Mouse (Mus musculus) kidney, postnatal 10 days (tissue): ENCODE data around the gene Olfr212.
"Not testable (repeated sequence)": the region's sequence is repeated elsewhere in the genome, so short reads cannot be mapped to it uniquely, and the experiment has no call there.

ENCODE experiments used
- DNase-seq: peaks from one replicate; pipeline ENCODE4 v3.0.0; 2021; ENCODE audit warnings: mixed read lengths

Gene Olfr212

GRCm38 (mm10) chr6:116506302-116507003, at the start of gene Olfr212:
Gene Olfr212, plus strand, starts transcription at chr6:116506516.
- not testable (repeated sequence) for DNase-seq

GRCm38 (mm10) chr6:116458728-116459127, 47.6 kb upstream of the Olfr212 start:
- no peak for DNase-seq

DNA sequence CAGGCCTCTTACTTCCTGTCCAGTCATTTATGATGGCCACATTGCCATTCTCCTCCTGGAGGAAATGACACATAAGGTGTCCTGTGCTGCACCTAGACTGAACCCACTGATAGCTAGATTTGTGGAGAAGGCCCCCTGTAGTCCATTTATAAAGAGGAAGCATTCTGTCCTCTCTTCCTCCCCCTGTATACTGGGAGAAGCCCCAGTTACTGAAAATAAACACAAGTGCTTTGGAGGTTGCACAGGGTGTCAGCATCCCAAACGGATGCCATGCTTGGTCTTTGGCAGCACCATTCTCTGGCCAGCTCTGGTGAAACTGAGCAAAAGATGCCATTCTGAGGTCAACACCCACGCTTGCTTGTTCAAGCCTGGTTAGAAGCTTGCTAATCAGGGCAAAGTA, 47.1 kb upstream of the Olfr212 start:
- DNase-seq = no peak

- peak; percentile 40 for DNase-seq
Observed at GRCm38 (mm10) chr6:116460544-116461283, 45.6 kb upstream of the Olfr212 start, which contains the start of gene Alox5. Gene Alox5, minus strand, starts transcription at chr6:116461178.

GRCm38 (mm10) chr6:116468081-116468480, 38.2 kb upstream of the Olfr212 start:
- no peak for DNase-seq

DNA sequence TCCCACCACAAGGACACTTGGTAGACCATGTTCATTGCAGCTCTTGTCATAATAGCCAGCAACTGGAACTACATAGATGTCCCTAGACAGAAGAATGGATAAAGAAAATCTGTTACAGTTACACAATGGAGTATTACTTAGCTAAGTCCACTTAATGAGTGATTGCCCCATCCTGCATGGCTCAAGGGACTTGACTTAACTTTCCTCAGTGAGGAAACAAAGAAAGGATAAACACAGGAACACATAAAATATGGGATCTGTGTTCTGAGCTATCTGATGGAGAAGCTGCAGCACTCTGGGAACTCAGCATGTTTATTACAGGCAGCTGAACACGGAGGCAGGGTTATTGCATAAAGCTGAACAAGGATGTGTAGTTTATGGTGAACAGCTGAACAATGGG, 21.2 kb upstream of the Olfr212 start:
- no peak for DNase-seq

DNA sequence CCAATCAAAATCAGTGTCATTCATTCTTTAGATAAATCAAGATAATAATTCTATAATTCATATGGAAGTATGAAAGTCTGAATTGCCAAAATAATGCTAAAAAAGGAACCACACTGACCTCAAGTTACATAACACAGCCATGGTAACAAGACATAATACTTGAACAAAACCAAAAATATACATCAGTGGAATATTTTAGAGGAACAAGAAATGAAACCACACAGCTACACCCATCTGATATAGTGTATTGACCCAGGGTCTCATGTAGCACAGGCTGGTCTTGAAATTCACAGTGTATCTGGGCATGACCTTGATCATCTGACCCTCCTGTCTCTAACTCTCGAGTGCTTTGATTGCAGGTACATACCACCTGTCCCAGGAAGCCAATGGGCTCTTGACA, 19.5 kb upstream of the Olfr212 start:
- DNase-seq = no peak

- no peak for DNase-seq
Observed at GRCm38 (mm10) chr6:116488791-116489190, 17.5 kb upstream of the Olfr212 start, which contains the start of gene Olfr211. Gene Olfr211, plus strand, starts transcription at chr6:116489091.

- DNase-seq = no peak
Observed at GRCm38 (mm10) chr6:116493742-116494141, 12.6 kb upstream of the Olfr212 start.

- DNase-seq = no peak
Observed at GRCm38 (mm10) chr6:116495960-116496359, 10.4 kb upstream of the Olfr212 start.

DNA sequence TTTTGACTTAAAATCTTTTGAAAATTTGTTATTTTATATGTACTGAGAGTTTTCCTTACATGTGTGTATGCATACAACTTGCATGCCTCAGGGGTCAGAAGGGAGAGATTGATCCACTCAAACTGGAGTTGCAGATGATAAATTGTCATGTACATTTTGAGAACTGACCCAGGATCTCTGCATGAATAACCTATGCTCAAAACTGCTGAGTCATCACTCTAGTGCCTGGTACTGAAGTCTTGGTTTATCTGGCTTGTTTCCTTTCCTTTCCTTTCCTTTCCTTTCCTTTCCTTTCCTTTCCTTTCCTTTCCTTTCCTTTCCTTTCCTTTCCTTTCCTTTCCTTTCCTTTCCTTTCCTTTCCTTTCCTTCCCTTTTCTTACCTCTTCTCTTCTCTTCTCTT, 8.5 kb downstream of the Olfr212 start:
- no peak for DNase-seq

DNA sequence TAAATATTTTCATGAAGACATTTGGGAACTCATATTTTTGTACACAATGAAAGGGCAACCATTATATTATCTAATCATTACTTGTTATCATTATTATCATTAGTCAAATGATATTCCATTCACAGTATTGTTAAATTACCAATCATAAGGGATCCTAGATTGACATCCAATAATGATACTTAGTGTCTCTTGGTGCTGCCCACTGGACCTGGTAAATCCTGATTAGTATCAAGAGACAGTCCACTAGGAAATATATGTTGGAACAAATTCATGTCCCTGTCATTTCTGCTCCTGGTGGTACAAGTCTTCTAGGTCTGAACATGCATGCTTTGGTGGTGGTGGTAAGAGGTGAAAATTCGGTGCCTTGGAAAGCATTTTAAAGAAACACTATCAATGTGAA, 31.8 kb downstream of the Olfr212 start, which contains the start of gene Olfr213:
TSS of gene Olfr213 (plus strand) at position 301 of the 400 bp plus-strand sequence.
- DNase-seq = no peak

GRCm38 (mm10) chr6:116542500-116542899, 36.2 kb downstream of the Olfr212 start:
- no peak for DNase-seq

DNA sequence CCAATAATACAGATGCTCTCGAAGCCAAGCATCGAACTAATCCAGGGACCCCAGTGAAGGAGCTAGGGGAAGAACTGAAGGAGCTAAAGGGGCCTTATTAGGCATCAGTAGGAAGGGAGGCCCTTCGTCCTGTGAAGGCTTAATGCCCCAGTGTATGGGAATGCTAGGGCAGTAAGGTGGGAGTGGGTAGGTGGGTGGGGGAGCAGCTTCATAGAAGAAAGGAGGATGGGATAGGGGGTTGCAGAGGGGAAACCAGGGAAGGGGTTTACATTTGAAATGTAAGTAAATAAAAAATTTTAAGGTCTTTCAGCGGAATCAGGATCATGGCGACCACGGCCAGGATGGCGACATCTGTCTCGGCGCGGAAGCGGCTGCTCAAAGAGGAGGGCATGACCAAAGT, 44.5 kb downstream of the Olfr212 start, which contains the start of gene Gm5580:
TSS of gene Gm5580 (plus strand) at position 301 of the 400 bp plus-strand sequence.
- DNase-seq = not testable (repeated sequence)

DNA sequence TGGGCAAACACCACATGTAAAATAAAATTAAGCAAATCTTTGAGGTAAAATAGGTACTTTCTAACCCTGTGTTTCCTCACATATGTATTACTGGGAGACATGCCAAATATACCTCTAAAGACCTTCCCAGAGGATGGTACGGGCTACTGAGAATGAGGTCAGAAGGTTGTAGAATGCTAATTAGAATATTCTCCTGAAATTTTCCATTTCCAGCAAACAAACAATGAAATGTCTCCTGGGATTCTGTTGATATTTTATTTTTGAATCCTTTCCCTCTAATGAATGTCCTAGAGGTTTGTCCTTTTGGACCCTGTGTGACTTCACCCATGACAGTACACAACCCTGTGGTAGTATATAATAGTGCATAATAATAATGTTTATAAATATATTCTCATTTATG, 47.6 kb downstream of the Olfr212 start, which contains the start of gene Olfr214:
TSS of gene Olfr214 (plus strand) at position 301 of the 400 bp plus-strand sequence.
- no peak for DNase-seq

DNA sequence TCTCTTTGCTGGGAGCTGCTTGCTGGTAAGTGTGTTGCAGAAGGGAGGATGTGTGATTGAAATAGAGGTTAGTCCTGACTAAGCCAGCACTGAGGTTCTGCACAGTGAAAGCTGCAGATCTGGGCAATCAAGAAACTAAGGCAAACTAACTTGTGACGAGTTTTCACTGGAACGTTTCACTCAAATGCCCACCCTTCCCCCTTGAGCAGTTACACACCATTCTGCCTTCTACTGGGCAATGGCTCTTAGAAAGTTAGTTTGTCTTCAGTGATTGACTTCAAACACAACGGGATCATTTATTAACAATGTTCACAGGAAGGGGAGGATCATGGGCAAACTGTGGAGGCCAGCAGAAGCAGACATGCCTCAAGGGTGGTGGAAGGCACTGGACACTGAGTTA, 48.6 kb downstream of the Olfr212 start:
- DNase-seq = no peak
